Mouse (Mus musculus): ENCODE results near the gene Cfap299.
A peak's percentile ranks its signal among the peaks of the same experiment; 100 is the strongest.
"Not testable (repeated sequence)": the region's sequence is repeated elsewhere in the genome, so short reads cannot be mapped to it uniquely, and the experiment has no call there.

The Cfap299 gene

GRCm38 (mm10) chr5:98328848-98329624 is at the start of gene Cfap299:
Gene Cfap299 (plus strand): TSS chr5:98329304.
- peak; percentile 86 to 87 for DNase-seq

- no peak for DNase-seq
Measured at GRCm38 (mm10) chr5:98281993-98282392, 47.1 kb upstream of the Cfap299 start.

- no peak for DNase-seq
Measured at GRCm38 (mm10) chr5:98283696-98284478, 45.2 kb upstream of the Cfap299 start.

- DNase-seq = no peak
Measured at GRCm38 (mm10) chr5:98290642-98291041, 38.5 kb upstream of the Cfap299 start.

GRCm38 (mm10) chr5:98292388-98293048 is 36.6 kb upstream of the Cfap299 start:
- DNase-seq = no peak

- DNase-seq = no peak
Measured at GRCm38 (mm10) chr5:98293049-98293715, 35.9 kb upstream of the Cfap299 start.

GRCm38 (mm10) chr5:98300079-98300478 is 29.0 kb upstream of the Cfap299 start:
- no peak for DNase-seq

- no peak for DNase-seq
Measured at GRCm38 (mm10) chr5:98305673-98306072, 23.4 kb upstream of the Cfap299 start.

- no peak for DNase-seq
Measured at GRCm38 (mm10) chr5:98306528-98306927, 22.6 kb upstream of the Cfap299 start.

- no peak for DNase-seq
Measured at GRCm38 (mm10) chr5:98326625-98327024, 2.5 kb upstream of the Cfap299 start.

GRCm38 (mm10) chr5:98343751-98344150 is 14.6 kb downstream of the Cfap299 start:
- DNase-seq = not testable (repeated sequence)

- DNase-seq = no peak
Measured at GRCm38 (mm10) chr5:98344581-98344980, 15.5 kb downstream of the Cfap299 start.

GRCm38 (mm10) chr5:98346067-98346466 is 17.0 kb downstream of the Cfap299 start:
- no peak for DNase-seq

GRCm38 (mm10) chr5:98348605-98349004 is 19.5 kb downstream of the Cfap299 start:
- peak; percentile 67 to 68 for DNase-seq

- DNase-seq = no peak
Measured at GRCm38 (mm10) chr5:98359912-98360311, 30.8 kb downstream of the Cfap299 start.

- no peak for DNase-seq
Measured at GRCm38 (mm10) chr5:98360792-98361419, 31.8 kb downstream of the Cfap299 start.

- DNase-seq = no peak
Measured at GRCm38 (mm10) chr5:98363428-98363827, 34.3 kb downstream of the Cfap299 start.

GRCm38 (mm10) chr5:98365340-98365739 is 36.2 kb downstream of the Cfap299 start:
- no peak for DNase-seq

GRCm38 (mm10) chr5:98368822-98369221 is 39.7 kb downstream of the Cfap299 start:
- no peak for DNase-seq

GRCm38 (mm10) chr5:98369426-98369825 is 40.3 kb downstream of the Cfap299 start:
- no peak for DNase-seq

GRCm38 (mm10) chr5:98376058-98376798 is 47.1 kb downstream of the Cfap299 start:
- no peak for DNase-seq

- no peak for DNase-seq
Measured at GRCm38 (mm10) chr5:98376799-98377090, 47.6 kb downstream of the Cfap299 start.

Data from B cell, adult 2 months (primary cell).